In the genomic region with DNA sequence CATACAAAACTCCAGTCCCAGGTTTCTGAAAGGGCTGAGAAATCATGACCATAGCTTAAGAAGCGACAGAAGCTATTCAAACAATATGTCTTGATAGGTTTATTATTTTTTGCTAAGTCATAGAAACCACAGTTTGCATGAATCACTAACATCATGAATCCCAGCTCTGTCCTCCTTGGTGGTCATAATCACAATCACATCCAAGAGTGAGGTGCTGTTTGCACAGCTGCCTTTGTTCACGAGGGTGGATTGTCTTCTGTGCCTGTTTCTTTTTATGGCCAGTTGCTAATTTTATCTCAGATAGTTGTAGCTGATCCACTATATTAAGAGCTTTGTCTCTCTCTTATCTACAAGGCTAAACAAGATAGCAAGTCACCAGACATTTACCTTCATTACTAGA, we compare ENCODE assay signal across 23 mouse cellular contexts.
DNase-seq lines count a peak whose midpoint lies in the region; ATAC-seq and TF ChIP-seq lines count a peak whose summit lies in the region.
"Had no signal": no experiment of that assay in that cellular context is flagged by ENCODE, and none has a peak within 500 bp of the region (broad histone marks: within the 10 kb centered on the region; RNA-seq: fewer than 3 reads in every experiment).

No protein-coding gene starts in this region.

- no peaks in the 10 kb centered on the region for H3K36me3 ChIP-seq in intestine, embryonic 15.5 days
- H3K36me3 ChIP-seq in myocyte (ENCODE audit: control insufficient read depth, insufficient read depth): no peaks in the 10 kb centered on the region
- no peaks in the 10 kb centered on the region for H3K36me3 ChIP-seq in hindbrain, embryonic 16.5 days (ENCODE audit: control insufficient read depth, insufficient read depth, low read length)
- H3K36me3 ChIP-seq: embryonic facial prominence, embryonic 12.5 days; forebrain, embryonic 12.5 days; heart, embryonic 12.5 days; hindbrain, embryonic 12.5 days had no signal

- no peaks in the 10 kb centered on the region for H3K79me2 ChIP-seq in myocyte (ENCODE audit: control insufficient read depth, insufficient read depth)

- peak; percentile 18; the same call in 1 of the 2 replicates for ATAC-seq in common myeloid progenitor, adult 5-6 weeks (replicated peaks; ENCODE audit: low read depth, poor library complexity, severe bottlenecking)
- peak; percentile 63 for ATAC-seq in intestine, embryonic 15.5 days
- ATAC-seq in hindbrain, embryonic 16.5 days: no peak
- ATAC-seq: activated CD4-positive, CD25-positive, alpha-beta regulatory T cell, adult 4 months; forebrain, embryonic 16.5 days; hindbrain, postnatal 0 days; Patski had no signal

- no peaks in the 10 kb centered on the region for H3K27me3 ChIP-seq in intestine, embryonic 15.5 days (replicated peaks)
- no peaks in the 10 kb centered on the region for H3K27me3 ChIP-seq in myocyte (ENCODE audit: control insufficient read depth, insufficient read depth, insufficient read length)
- no peaks in the 10 kb centered on the region for H3K27me3 ChIP-seq in hindbrain, embryonic 16.5 days (replicated peaks; ENCODE audit: control insufficient read depth, insufficient read depth, low read length)
- H3K27me3 ChIP-seq: embryonic facial prominence, embryonic 12.5 days; forebrain, embryonic 12.5 days; heart, embryonic 12.5 days; hindbrain, embryonic 12.5 days; Patski had no signal

- no peak overlapping the region for H3K4me2 ChIP-seq in intestine, embryonic 15.5 days (replicated peaks)
- H3K4me2 ChIP-seq in myocyte (ENCODE audit: low read depth): peak overlapping the region; percentile 33
- H3K4me2 ChIP-seq in hindbrain, embryonic 16.5 days (ENCODE audit: low read length): no peak overlapping the region
- H3K4me2 ChIP-seq: embryonic facial prominence, embryonic 12.5 days; forebrain, embryonic 12.5 days; heart, embryonic 12.5 days; hindbrain, embryonic 12.5 days had no signal

- intact Hi-C loops in left cerebral cortex, adult 2 months (cut with DNase I): no loop called here

- no peaks in the 10 kb centered on the region for H3K9me3 ChIP-seq in intestine, embryonic 15.5 days
- no peaks in the 10 kb centered on the region for H3K9me3 ChIP-seq in hindbrain, embryonic 16.5 days (ENCODE audit: control insufficient read depth, low read length)
- H3K9me3 ChIP-seq: embryonic facial prominence, embryonic 12.5 days; forebrain, embryonic 12.5 days; heart, embryonic 12.5 days; hindbrain, embryonic 12.5 days had no signal

- DNase-seq in 3T3-L1 (ENCODE audit: low read depth, low spot score): peak; percentile 55
- DNase-seq in left cerebral cortex, adult 2 months (ENCODE audit: extremely low spot score in 1 of 2, low spot score in 2 of 2): no peak
- no peak for DNase-seq in cerebellum, adult 11 months
- DNase-seq: adrenal gland, postnatal 25 days; B cell, adult 2 months; cerebellum, adult 2 months; cerebellum, postnatal 10 days; embryo, embryonic 11 days; gastrocnemius, postnatal 14 days; heart, adult 2 months; kidney, adult 11 months had no signal

- no peak overlapping the region for H3K9ac ChIP-seq in intestine, embryonic 15.5 days
- no peak overlapping the region for H3K9ac ChIP-seq in hindbrain, embryonic 16.5 days (ENCODE audit: low read depth, low read length)
- H3K9ac ChIP-seq: embryonic facial prominence, embryonic 12.5 days; forebrain, embryonic 12.5 days; heart, embryonic 12.5 days; hindbrain, embryonic 12.5 days had no signal

- 40% methylated on average over 2 of the region's 2 CpGs for WGBS in intestine, embryonic 15.5 days
- WGBS in hindbrain, embryonic 16.5 days: 76% methylated on average over 2 of the region's 2 CpGs

- H3K27ac ChIP-seq in intestine, embryonic 15.5 days: no peak overlapping the region
- no peak overlapping the region for H3K27ac ChIP-seq in hindbrain, embryonic 16.5 days (ENCODE audit: low read depth, low read length)
- H3K27ac ChIP-seq in left cerebral cortex, adult 2 months: no peak overlapping the region
- H3K27ac ChIP-seq: embryonic facial prominence, embryonic 12.5 days; forebrain, embryonic 12.5 days; heart, adult 2 months; hindbrain, embryonic 12.5 days; hindbrain, postnatal 0 days had no signal

- no peak overlapping the region for H3K4me3 ChIP-seq in intestine, embryonic 15.5 days (replicated peaks)
- no peak overlapping the region for H3K4me3 ChIP-seq in myocyte
- H3K4me3 ChIP-seq in hindbrain, embryonic 16.5 days (ENCODE audit: low read length): no peak overlapping the region
- H3K4me3 ChIP-seq in left cerebral cortex, adult 2 months: no peak overlapping the region
- H3K4me3 ChIP-seq: embryonic facial prominence, embryonic 12.5 days; forebrain, embryonic 12.5 days; heart, adult 2 months; heart, embryonic 12.5 days; hindbrain, embryonic 12.5 days had no signal

- no peak for TF ChIP-seq POLR2A in myocyte (IDR thresholded peaks at IDR 0.05; ENCODE audit: insufficient read length, low read depth)

- H3K4me1 ChIP-seq in intestine, embryonic 15.5 days (replicated peaks): peaks cover 2% of the 10 kb centered on the region; the same call in 1 of the 2 replicates
- no peaks in the 10 kb centered on the region for H3K4me1 ChIP-seq in hindbrain, embryonic 16.5 days (ENCODE audit: control insufficient read depth, insufficient read depth, low read depth, low read length)
- H3K4me1 ChIP-seq: embryonic facial prominence, embryonic 12.5 days; forebrain, embryonic 12.5 days; hindbrain, embryonic 12.5 days had no signal

- no peak for TF ChIP-seq CTCF in left cerebral cortex, adult 2 months (IDR thresholded peaks at IDR 0.05)

- no peak overlapping the region for H3ac ChIP-seq in myocyte (ENCODE audit: control insufficient read depth, insufficient read length)

TF ChIP-seq in myocyte, 11 proteins besides CTCF, POLR2A, EP300 and RAD21:
- TF ChIP-seq MYOD1 (IDR thresholded peaks at IDR 0.05; ENCODE audit: control insufficient read depth in 1 of 3, insufficient read length in 2 of 3, low read depth in 2 of 3): peak; percentile 72 to 97 (median 90)
- TF ChIP-seq MYOG (IDR thresholded peaks at IDR 0.05; ENCODE audit: control insufficient read depth in 1 of 3, insufficient read depth in 1 of 3, insufficient read length in 2 of 3, low read depth in 2 of 3): peak in 2 of 3 experiments; percentile 55 to 79
- no peak for TF ChIP-seq CEBPB (IDR thresholded peaks at IDR 0.05; ENCODE audit: insufficient read depth, poor library complexity, severe bottlenecking)
- TF ChIP-seq TCF3 (IDR thresholded peaks at IDR 0.05; ENCODE audit: insufficient read length, low read depth): peak; percentile 64
- peak; percentile 4 for TF ChIP-seq USF1 (IDR thresholded peaks at IDR 0.05; ENCODE audit: low read depth)
- no peak for TF ChIP-seq E2F4 (IDR thresholded peaks at IDR 0.05; ENCODE audit: insufficient read depth)
- TF ChIP-seq TCF12 (IDR thresholded peaks at IDR 0.05; ENCODE audit: insufficient read depth, poor library complexity, severe bottlenecking): peak; percentile 88
